19 mouse cellular contexts compared by ENCODE assay signal in genomic region chr11:117941848-117942247, GRCm38 (mm10). TPM values are rescaled to one million over a fixed set of nuclear protein-coding genes. Genes with fewer than 3 reads are reported as not detected.
DNase-seq lines count a peak whose midpoint lies in the region; TF ChIP-seq lines count a peak whose summit lies in the region.
"Had no signal": no experiment of that assay in that cellular context is flagged by ENCODE, and none has a peak within 500 bp of the region (broad histone marks: within the 10 kb centered on the region; RNA-seq: fewer than 3 reads in every experiment).

No protein-coding gene starts in this region.

- H3K79me2 ChIP-seq in C2C12 (ENCODE audit: control insufficient read depth, insufficient read depth), result peaks cover 7% of the 10 kb centered on the region

- 76% methylated on average over 4 of the region's 4 CpGs for WGBS in kidney, adult 2 months

- no peaks in the 10 kb centered on the region for H3K36me3 ChIP-seq in C2C12 (ENCODE audit: control insufficient read depth, insufficient read depth)
- H3K36me3 ChIP-seq in kidney, adult 2 months (ENCODE audit: control insufficient read depth, insufficient read depth, low read length), result no peaks in the 10 kb centered on the region
- H3K36me3 ChIP-seq: embryonic facial prominence, embryonic 12.5 days; neural tube, embryonic 13.5 days had no signal

- H3K27me3 ChIP-seq in C2C12 (ENCODE audit: control insufficient read depth, insufficient read depth, insufficient read length), result no peaks in the 10 kb centered on the region
- H3K27me3 ChIP-seq in kidney, adult 2 months (replicated peaks; ENCODE audit: control insufficient read depth, insufficient read depth, low read length), result no peaks in the 10 kb centered on the region
- H3K27me3 ChIP-seq: embryonic facial prominence, embryonic 12.5 days had no signal

- no peak overlapping the region for H3K4me3 ChIP-seq in gastrocnemius, adult 2 months
- no peak overlapping the region for H3K4me3 ChIP-seq in C2C12 (ENCODE audit: insufficient read depth, poor library complexity, severe bottlenecking)
- H3K4me3 ChIP-seq in kidney, adult 2 months (ENCODE audit: insufficient read depth, low read depth, low read length), result no peak overlapping the region
- H3K4me3 ChIP-seq: embryonic facial prominence, embryonic 12.5 days; neural tube, embryonic 13.5 days had no signal

- intact Hi-C loops in gastrocnemius, adult 2 months (cut with DNase I), result no loop called here

- H3ac ChIP-seq in C2C12 (ENCODE audit: control insufficient read depth, insufficient read length, low read depth), result peak overlapping the region; percentile 55

- TF ChIP-seq POLR2A in kidney, adult 2 months (IDR thresholded peaks at IDR 0.05; ENCODE audit: low read depth, low read length), result no peak

- H3K27ac ChIP-seq in gastrocnemius, adult 2 months, result peak overlapping the region; percentile 67
- no peak overlapping the region for H3K27ac ChIP-seq in kidney, adult 2 months (ENCODE audit: insufficient read depth, low read depth, low read length)
- H3K27ac ChIP-seq: hindbrain, embryonic 14.5 days; kidney, postnatal 0 days; macrophage; neural tube, embryonic 13.5 days had no signal

- H3K79me3 ChIP-seq in C2C12 (ENCODE audit: low read depth), result no peaks in the 10 kb centered on the region

- DNase-seq in gastrocnemius, adult 2 months, result no peak
- DNase-seq in gastrocnemius, postnatal 4 days (ENCODE audit: low spot score in 2 of 2), result no peak
- peak; percentile 76 for DNase-seq in lung, postnatal 10 days
- DNase-seq in lung, adult 18-20 months, result no peak
- peak; percentile 43 for DNase-seq in embryo, embryonic 9.5 days (ENCODE audit: extremely low spot score)
- no peak for DNase-seq in layer of hippocampus, adult 11-12 months (ENCODE audit: low spot score)
- DNase-seq in kidney, adult 2 months, result no peak
- DNase-seq: B cell, adult 2 months; cerebellum, adult 8-10 months; heart, adult 18-20 months; layer of hippocampus, postnatal 36 days; liver; thymus, postnatal 14 days had no signal

- no peak for TF ChIP-seq CTCF in gastrocnemius, adult 2 months (IDR thresholded peaks at IDR 0.05)
- no peak for TF ChIP-seq CTCF in C2C12 (IDR thresholded peaks at IDR 0.05; ENCODE audit: control insufficient read depth, insufficient read depth, insufficient read length)
- no peak for TF ChIP-seq CTCF in kidney, adult 2 months (conservative IDR thresholded peaks at IDR 0.05; ENCODE audit: insufficient read depth, insufficient read length, low read depth, low read length)

- peaks cover 7% of the 10 kb centered on the region; the same call in 1 of the 2 replicates for H3K4me1 ChIP-seq in kidney, adult 2 months (ENCODE audit: control insufficient read depth, insufficient read depth, low read length)

TF ChIP-seq in C2C12, 6 proteins besides CTCF, POLR2A, EP300 and RAD21:
- TF ChIP-seq MYOD1 (IDR thresholded peaks at IDR 0.05; ENCODE audit: control insufficient read depth, insufficient read length, low read depth), result no peak
- TF ChIP-seq MAX (IDR thresholded peaks at IDR 0.05), result no peak
- TF ChIP-seq CEBPB (IDR thresholded peaks at IDR 0.05; ENCODE audit: low read depth), result no peak
- no peak for TF ChIP-seq FOSL1 (IDR thresholded peaks at IDR 0.05; ENCODE audit: insufficient read depth, low read length, poor library complexity, severe bottlenecking)
- TF ChIP-seq MYOG (IDR thresholded peaks at IDR 0.05; ENCODE audit: control insufficient read depth, extremely low read depth, insufficient read length), result no peak
- no peak for TF ChIP-seq USF1 (IDR thresholded peaks at IDR 0.05; ENCODE audit: low read depth)

RNA-seq across cellular contexts. Expression of gene Socs3, which starts 28.0 kb away (rescaled TPM):
- 10 to 100 TPM in 1 of 2 experiments, 1 to 10 TPM in 1; 1.7 to 10.1 TPM for total RNA-seq in gastrocnemius, adult 2 months (2021)
- total RNA-seq in gastrocnemius, postnatal 4 days (2021), result 10 to 100 TPM; 14.0 to 14.8 TPM
- 12.5 TPM for polyA plus RNA-seq in C2C12 (2012; fragmentation: generic; extraction: Trizol)
- 4.3 and 5.0 TPM in 2 replicates for polyA plus RNA-seq in kidney, adult 2 months (2012; rRNA removed)

RNA-seq across cellular contexts. Expression of gene Pgs1, which starts 44.2 kb away (rescaled TPM):
- 10 to 100 TPM; 17.2 to 18.0 TPM for total RNA-seq in gastrocnemius, adult 2 months (2021)
- total RNA-seq in gastrocnemius, postnatal 4 days (2021), result 10 to 100 TPM; 21.6 to 24.6 TPM
- polyA plus RNA-seq in C2C12 (2012; fragmentation: generic; extraction: Trizol), result 65.8 TPM
- polyA plus RNA-seq in kidney, adult 2 months (2012; rRNA removed), result 29.7 and 30.4 TPM in 2 replicates

Comparison
In these comparisons a context has a peak if more than half of its experiments do, and no peak if none do; other contexts are left out.
1. DNase-seq: peak in lung, postnatal 10 days (single experiment) and embryo, embryonic 9.5 days (single experiment); none in gastrocnemius, adult 2 months (single experiment), gastrocnemius, postnatal 4 days (0 of 2), lung, adult 18-20 months (0 of 2), layer of hippocampus, adult 11-12 months (single experiment) and kidney, adult 2 months (single experiment).